Mouse (Mus musculus) lung, adult 18-20 months (tissue): ENCODE data around the gene Bfsp2.

Experiments used
- DNase-seq, 2 experiments: peaks; one replicate each; pipeline ENCODE4 v3.0.0; 2022; ENCODE audit warnings: mixed read lengths in 2 of 2

Bfsp2 gene

GRCm38 (mm10) chr9:103480603-103481220 is 492 bp upstream of the Bfsp2 start:
- DNase-seq = no peak

- DNase-seq = no peak
Observed at GRCm38 (mm10) chr9:103475414-103475813, 4.8 kb downstream of the Bfsp2 start.

- DNase-seq = no peak
Observed at GRCm38 (mm10) chr9:103473915-103474688, 6.1 kb downstream of the Bfsp2 start.

- DNase-seq = no peak
Observed at GRCm38 (mm10) chr9:103471784-103472183, 8.4 kb downstream of the Bfsp2 start.

- no peak for DNase-seq
Observed at GRCm38 (mm10) chr9:103469516-103469915, 10.7 kb downstream of the Bfsp2 start.

- no peak for DNase-seq
Observed at GRCm38 (mm10) chr9:103468911-103469310, 11.3 kb downstream of the Bfsp2 start.

GRCm38 (mm10) chr9:103465711-103466220 is 14.5 kb downstream of the Bfsp2 start:
- DNase-seq = no peak

- no peak for DNase-seq
Observed at GRCm38 (mm10) chr9:103465293-103465692, 14.9 kb downstream of the Bfsp2 start.

GRCm38 (mm10) chr9:103463833-103464232 is 16.4 kb downstream of the Bfsp2 start:
- DNase-seq = no peak

GRCm38 (mm10) chr9:103459839-103460238 is 20.4 kb downstream of the Bfsp2 start:
- no peak for DNase-seq

GRCm38 (mm10) chr9:103459307-103459706 is 20.9 kb downstream of the Bfsp2 start:
- no peak for DNase-seq

GRCm38 (mm10) chr9:103449651-103450050 is 30.6 kb downstream of the Bfsp2 start:
- DNase-seq = no peak

- peak in 1 of 2 experiments; percentile 33 for DNase-seq
Observed at GRCm38 (mm10) chr9:103449092-103449491, 31.1 kb downstream of the Bfsp2 start.

- no peak for DNase-seq
Observed at GRCm38 (mm10) chr9:103444656-103445055, 35.6 kb downstream of the Bfsp2 start.

- no peak for DNase-seq
Observed at GRCm38 (mm10) chr9:103443824-103444185, 36.4 kb downstream of the Bfsp2 start.

GRCm38 (mm10) chr9:103443121-103443823 is 36.9 kb downstream of the Bfsp2 start:
- DNase-seq = no peak

GRCm38 (mm10) chr9:103440597-103440996 is 39.6 kb downstream of the Bfsp2 start:
- DNase-seq = no peak

GRCm38 (mm10) chr9:103437104-103437503 is 43.1 kb downstream of the Bfsp2 start:
- peak in 1 of 2 experiments; percentile 19 for DNase-seq

GRCm38 (mm10) chr9:103434116-103434515 is 46.1 kb downstream of the Bfsp2 start:
- DNase-seq = no peak

- peak in 1 of 2 experiments; percentile 12 for DNase-seq
Observed at GRCm38 (mm10) chr9:103432122-103432778, 48.0 kb downstream of the Bfsp2 start.

- DNase-seq = no peak
Observed at GRCm38 (mm10) chr9:103431718-103432117, 48.5 kb downstream of the Bfsp2 start.

GRCm38 (mm10) chr9:103430431-103431220 is 49.6 kb downstream of the Bfsp2 start:
- DNase-seq = no peak
